Mouse (Mus musculus) embryonic stem cell, embryonic (primary cell): ENCODE data around the gene Rims4.

Experiments
- CTCF ChIA-PET, 4 experiments: fragments of 300-600 bp in 2 of 4; fragments of 350-600 bp in 2 of 4; sonication (Branson Sonifier 250); formaldehyde crosslinking; loops; one replicate each; lab custom pipeline; 2022; ENCODE audit warnings: inconsistent platforms in 2 of 4; lab: Charles Lee
- POLR2A ChIA-PET, 4 experiments: fragments of 300-600 bp in 2 of 4; fragments of 350-600 bp in 2 of 4; sonication (Branson Sonifier 250); formaldehyde crosslinking; loops; one replicate each; lab custom pipeline; 2022; ENCODE audit warnings: antibody characterized with exemption in 4 of 4, inconsistent platforms in 1 of 4; lab: Charles Lee

Rims4 gene

DNA sequence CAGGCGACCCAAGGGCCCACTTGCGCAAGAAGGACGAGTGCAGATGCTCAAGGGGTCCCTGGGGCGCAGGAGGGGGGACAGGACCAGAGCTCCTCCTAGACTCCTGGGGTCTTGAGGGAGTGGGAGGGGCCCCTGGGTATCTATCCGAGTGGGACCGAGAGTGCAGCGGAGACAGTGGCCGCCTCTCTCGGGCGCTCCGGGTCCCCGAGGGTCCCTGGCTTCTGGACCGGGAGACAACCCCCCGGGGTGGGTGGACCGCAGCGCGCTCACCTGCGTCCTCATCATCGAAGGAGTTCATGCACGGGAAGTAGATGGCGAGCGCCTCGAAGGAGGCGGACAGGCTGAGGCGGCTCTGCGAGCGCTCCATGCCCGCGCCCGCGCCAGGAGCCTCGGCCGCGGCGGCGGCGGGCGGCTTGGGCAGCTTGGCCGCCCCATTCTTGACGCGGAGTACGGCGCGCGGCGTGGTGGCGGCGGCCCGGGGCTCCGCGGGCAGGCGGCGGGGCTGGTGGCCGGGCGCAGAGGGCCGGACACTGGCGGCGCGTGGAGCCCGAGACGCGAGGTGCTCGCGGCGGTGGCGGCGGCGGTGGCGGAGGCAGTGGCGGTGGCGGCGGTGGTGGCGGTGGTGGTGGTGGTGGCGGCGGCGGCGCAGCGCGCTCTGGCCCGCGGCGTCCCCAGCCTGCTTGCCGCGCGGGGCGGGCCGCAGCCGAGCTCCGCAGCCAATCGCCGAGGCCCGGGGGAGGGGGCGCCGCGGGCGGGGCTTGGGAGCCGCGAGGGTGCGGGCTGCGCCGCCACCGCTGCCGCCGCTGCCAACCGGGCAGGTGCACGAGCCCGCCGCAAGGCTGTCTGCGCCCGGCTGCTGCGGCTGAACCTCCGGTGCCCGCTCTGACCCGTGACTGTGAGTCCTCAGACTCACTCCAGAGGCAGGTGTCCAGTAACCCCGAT, at the start of gene Rims4:
TSS of gene Rims4 (minus strand) at position 367 of the 942 bp plus-strand sequence.
- POLR2A ChIA-PET: interaction anchor here in 2 of 4 experiments (0.6 kb wide), 2 partner anchors 232 to 317 kb away, joined by 3 read pairs; no protein-coding TSS in a partner anchor
- CTCF ChIA-PET: interaction anchor here in 2 of 4 experiments (0.6 to 1.3 kb wide), 4 partner anchors 60 to 517 kb away, joined by 3 to 6 read pairs (median 3); partner anchors contain the start of gene Kcnk15 (in 1 of the 2)

DNA sequence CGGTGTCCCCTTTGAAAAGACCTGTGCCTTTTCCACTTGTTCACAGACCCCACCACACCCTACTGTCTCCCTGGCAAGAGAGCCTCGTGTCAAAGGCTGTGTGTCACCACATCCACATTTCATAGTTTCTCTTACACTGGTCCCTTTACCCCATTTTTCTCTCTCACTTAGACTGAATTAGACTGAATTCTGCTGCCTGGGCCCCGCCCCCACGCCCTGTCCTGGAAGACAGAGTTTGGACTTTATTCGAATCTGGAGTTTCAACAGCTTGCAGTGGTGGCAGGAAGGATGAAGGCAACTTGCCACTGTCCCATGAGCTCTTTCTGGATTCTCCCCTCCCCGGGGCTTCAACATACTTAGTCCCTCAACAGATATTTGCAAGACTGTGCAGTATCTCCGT, 47.2 kb upstream of the Rims4 start:
- ChIA-PET POLR2A (interaction anchor here in 1 of 4 experiments (0.6 to 1.8 kb wide), 2 partner anchors 18 to 26 kb away, joined by 5 read pairs; no protein-coding TSS in a partner anchor), CTCF (interaction anchor here in 1 of 4 experiments (2.0 kb wide), 1 partner anchor 112 kb away, joined by 6 read pairs; the partner anchor contains the start of gene Kcnk15)

DNA sequence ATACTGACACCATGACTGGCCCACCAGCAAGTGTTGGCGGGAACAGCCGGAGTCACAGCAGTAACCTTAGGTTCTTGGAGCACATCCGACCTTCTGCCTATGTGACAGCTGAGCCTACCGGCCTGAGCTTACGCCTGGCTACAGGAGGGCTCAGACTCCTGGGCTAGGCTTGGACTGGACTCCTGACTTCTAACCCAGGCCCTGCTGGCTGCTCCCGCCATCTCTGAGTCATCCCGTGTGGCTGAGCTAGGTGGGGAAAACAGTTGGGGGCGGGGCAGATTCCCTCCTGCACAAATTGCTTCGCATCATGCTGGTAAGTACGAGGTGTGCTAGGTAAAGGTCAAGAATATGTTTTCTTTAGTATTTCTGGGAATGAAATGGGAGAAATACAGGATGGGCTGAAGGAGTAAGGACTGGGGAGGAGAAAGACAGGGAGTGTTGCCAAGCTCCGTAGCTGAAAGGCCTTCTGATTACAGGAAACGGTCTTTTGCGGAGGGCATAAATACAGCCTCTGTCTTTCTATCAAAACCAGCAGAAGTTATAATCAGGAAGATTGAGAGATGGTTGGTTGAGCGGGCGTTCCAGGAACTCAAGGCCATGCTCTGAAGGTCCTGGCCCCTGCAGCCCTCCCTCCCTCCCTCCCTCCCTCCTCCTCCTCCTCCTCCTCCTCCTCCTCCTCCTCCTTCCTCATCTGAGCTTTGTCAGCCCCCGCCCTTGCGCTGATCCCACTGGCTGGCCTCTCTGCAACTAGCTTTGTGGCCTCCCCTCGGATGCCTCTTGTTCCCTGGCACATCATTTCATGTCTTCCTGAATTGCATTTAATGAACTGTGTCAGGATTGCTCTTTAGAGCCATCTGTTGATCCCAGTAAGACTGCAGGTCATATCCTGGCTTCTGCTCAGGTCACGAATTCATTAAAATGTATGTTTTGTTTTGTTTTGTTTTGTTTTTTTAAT, 46.4 kb upstream of the Rims4 start:
- POLR2A ChIA-PET: interaction anchor here in 2 of 4 experiments (0.5 to 1.8 kb wide), 3 partner anchors 17 to 59 kb away, joined by 5 read pairs; no protein-coding TSS in a partner anchor
- CTCF ChIA-PET: interaction anchor here in 3 of 4 experiments (0.5 to 3.0 kb wide), 8 partner anchors 13 to 745 kb away, joined by 3 to 10 read pairs (median 4); partner anchors contain the start of gene Kcnk15 (in 1 of the 3)

DNA sequence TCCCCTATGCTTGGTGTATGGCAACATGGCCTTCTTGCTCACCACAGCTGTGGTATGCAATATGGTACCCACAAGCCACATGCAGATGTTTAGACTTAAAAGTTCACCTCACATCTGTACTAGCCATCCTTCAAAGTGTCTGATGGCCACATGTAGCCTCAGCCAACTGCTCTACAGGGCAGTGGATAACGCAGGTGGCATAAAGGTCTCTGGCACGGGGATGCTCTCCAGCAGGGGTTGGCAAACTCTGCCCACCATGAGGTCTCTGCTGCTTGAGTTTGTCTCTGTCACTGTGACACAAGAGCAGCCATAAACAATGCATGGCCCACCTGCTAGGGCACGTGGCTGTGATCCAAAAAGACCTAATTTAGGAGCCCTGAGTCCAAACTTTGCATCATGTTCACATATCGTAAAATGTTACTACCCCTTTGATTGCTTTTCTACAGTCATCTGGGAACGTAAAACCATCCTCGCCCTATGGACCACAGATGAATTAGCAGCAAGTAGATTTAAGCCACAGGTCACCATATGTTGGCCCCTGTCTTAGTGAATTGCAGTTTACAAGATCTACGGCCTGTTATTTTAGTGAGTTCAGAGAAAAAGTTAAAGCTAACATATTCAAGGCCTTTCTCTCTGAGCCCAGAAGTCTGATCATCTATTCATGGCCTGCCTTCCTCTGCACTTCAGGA, 35.3 kb upstream of the Rims4 start:
- ChIA-PET CTCF (interaction anchor here (0.6 to 2.4 kb wide), 5 partner anchors 33 to 449 kb away, joined by 3 to 16 read pairs (median 3); partner anchors contain the start of gene Kcnk15 (in 2 of the 4)), POLR2A (no interaction called here)

DNA sequence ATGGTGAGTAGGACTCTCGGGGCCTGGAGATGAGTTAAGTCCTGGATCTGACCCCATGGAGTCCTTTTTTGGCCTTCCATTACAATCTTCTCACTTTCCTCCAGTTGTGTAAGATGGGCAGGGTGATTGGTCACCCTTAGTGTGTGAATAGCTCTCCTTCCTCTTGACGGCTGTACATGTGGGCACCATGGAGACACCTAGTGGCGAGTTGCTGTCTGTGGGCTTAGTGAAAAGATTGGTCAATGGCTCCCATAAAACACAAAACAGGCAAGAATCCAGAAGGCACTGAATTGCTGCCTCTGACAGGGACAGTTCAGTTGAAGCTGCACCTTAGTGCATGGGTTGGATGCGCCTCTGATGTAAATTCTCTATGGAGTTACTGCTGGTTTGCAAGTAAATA, 33.3 kb upstream of the Rims4 start:
- CTCF ChIA-PET: interaction anchor here (0.5 to 2.4 kb wide), 20 partner anchors 9 to 265 kb away, joined by 3 to 16 read pairs (median 4); partner anchors contain the start of gene Kcnk15 (in 3 of the 4)
- POLR2A ChIA-PET: interaction anchor here in 2 of 4 experiments (0.7 kb wide), 2 partner anchors 29 to 99 kb away, joined by 3 read pairs; no protein-coding TSS in a partner anchor

DNA sequence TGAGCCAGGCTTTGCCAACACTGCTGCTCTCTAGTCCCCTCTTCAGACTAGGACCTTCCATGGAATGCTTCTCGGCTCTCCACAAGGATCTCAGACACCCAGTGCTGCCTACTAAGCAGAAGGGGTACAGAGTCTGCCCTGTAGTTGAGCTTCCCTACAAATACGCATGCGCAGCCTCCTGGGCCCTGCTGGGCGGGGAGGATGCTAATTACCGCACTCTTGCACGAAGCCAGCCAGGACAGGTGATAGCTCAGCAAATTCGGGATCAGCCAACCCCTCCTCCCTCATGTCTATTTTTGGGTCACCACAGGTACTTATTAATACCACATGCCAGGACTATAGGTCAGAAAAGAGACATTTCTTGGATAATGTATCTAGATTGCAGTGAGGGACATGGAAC, 29.5 kb upstream of the Rims4 start:
- CTCF ChIA-PET: interaction anchor here in 3 of 4 experiments (0.7 to 1.6 kb wide), 8 partner anchors 9 to 205 kb away, joined by 3 to 8 read pairs (median 3); partner anchors contain the start of gene Kcnk15 (in 1 of the 3)
- POLR2A ChIA-PET: interaction anchor here in 2 of 4 experiments (0.6 to 1.9 kb wide), 2 partner anchors 17 to 55 kb away, joined by 3 to 5 read pairs; no protein-coding TSS in a partner anchor

DNA sequence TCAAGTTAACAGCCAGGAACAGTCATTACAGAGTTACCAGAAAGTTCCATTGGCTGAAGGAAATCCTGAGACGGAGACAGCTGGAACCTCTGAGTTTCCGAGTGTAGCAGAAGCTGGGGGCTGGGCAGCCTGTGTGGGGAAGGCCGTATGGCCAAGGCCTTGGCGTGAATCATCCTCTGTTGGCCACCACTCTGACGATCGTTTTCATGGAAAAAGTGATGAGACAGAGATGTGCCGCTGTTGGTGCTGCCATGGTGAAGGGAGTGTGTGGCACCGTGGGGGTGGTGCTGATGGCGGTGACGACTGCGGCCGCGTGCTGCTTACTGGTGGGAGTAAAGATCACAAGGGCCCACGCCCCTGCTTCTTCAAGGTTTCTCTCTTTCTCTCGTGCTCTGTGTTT, 27.7 kb upstream of the Rims4 start:
- ChIA-PET CTCF (interaction anchor here in 1 of 4 experiments (1.6 kb wide), 1 partner anchor 158 kb away, joined by 3 read pairs; no protein-coding TSS in a partner anchor), POLR2A (no interaction called here)

DNA sequence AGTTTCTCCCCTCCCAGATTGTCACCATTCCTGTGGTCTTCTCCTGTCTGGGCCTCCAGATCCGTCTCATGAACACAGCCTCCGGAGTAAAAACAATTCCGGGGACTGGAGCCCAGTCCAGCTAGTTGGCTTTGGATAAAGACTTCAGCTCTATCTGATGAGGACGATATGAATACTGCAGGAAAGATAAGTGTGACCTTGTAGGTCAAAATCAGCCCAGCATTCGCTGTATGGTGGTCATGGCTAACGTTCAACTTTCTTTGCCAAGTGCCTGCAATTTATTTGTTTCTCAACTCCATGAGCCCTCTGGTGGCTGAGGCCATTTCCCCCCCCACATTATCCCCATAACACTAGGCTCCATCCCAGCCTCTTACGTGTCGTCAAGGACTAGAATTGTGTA, 26.0 kb upstream of the Rims4 start:
- CTCF ChIA-PET: interaction anchor here in 1 of 4 experiments (0.5 to 1.2 kb wide), 2 partner anchors 106 to 385 kb away, joined by 3 read pairs; no protein-coding TSS in a partner anchor
- POLR2A ChIA-PET: no interaction called here

DNA sequence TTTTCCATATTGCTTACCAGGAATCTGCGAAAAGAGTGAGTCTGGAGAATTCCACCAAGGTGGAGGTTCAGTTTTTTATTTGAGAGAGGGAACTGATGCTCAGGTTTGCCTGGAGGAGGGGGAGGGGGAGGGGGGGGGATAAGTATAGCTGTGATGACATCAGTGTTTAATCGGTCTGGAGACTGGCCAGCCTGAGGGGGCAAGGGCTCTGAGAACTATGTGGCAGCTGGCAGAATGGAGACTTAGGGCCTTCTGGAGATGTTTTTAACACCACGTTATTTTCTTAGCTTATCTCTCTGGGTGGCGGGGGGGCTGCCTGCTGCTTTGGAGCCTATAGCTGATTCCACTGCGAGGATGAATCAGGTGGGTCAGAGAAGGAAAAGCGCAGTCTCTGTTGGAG, 24.6 kb upstream of the Rims4 start:
- ChIA-PET CTCF (interaction anchor here in 2 of 4 experiments (0.6 to 1.4 kb wide), 5 partner anchors 8 to 446 kb away, joined by 3 to 5 read pairs (median 3); partner anchors contain the start of gene Slpi (in 1 of the 2)), POLR2A (interaction anchor here in 1 of 4 experiments (1.0 kb wide), 1 partner anchor 9 kb away, joined by 3 read pairs; no protein-coding TSS in a partner anchor)

DNA sequence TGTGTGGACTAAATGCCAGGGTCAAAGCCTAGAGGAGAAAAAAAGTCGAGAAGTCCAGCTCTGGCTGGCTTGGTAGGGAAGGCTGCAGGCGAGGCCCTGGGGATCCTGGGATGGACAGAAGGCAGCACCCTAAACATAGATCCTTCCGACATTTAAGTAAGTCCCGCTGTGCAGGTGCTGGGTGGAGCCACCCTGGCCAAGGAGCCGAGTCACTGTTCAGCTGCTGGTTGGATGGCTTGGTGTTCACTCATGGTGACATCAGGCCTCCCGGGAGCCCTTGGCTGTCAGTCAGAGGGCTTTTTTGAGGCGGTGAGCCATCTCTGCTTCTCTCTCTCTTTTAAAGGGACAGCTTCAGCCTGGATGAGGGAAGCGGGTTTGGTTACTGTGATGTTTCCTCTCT, 21.0 kb upstream of the Rims4 start:
- POLR2A ChIA-PET: interaction anchor here in 1 of 4 experiments (0.6 kb wide), 1 partner anchor 26 kb away, joined by 5 read pairs; no protein-coding TSS in a partner anchor
- CTCF ChIA-PET: interaction anchor here in 1 of 4 experiments (0.6 to 1.3 kb wide), 3 partner anchors 8 to 405 kb away, joined by 3 to 4 read pairs (median 4); no protein-coding TSS in a partner anchor

DNA sequence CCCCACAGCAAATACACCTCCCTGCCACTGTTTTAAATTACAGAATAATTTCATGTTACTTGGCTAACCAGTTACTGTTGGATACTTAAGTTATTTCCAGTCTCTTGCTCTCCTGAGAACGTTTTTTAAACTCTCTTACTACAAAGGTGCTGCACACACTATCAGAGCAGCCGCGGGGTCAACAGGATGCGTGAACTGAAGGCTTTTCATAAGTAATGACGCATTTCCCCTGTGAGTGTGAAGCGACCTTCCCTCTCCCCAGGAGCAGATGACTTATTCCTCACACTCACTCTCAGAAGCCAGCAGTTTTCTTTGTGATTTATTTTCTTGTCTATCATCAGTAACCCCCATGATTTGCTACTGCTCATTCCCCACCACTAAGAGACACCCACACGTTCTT, 13.7 kb upstream of the Rims4 start:
- POLR2A ChIA-PET: no interaction called here
- CTCF ChIA-PET: no interaction called here

DNA sequence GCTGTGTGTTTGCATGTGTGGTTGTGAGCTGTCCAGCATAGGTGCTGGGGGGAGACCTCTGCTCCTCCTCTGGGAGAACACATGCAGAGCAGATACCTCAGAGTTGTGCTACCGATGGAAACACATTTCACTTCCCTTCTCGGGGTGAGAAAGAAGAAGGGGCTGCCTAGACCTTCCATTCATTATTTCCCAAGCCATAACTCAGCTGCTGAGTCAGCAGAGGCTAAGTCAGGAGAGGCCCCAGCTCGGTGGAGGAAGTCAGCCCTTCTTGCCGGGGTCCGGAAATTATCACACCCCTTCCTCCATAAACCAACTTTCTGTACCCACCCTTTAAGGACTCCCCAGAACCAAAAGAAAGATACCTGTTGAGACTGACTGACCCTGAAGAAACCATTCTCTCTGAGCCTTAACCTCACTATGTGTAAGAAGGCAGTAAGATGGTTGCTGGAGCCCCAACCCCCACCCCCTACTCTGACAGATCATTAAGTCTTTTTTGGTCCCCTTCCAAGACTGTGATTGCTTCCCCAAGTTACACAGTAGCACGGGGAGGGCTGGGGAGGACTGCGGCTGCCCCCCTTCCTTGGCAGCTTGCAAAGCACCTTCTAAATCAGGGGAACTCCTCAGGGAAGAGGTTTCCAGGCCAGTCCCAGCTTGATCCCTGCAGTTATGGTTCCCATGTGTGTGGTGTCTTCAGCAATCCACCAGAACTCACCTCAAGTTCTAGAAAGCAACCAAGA, 10.1 kb upstream of the Rims4 start:
- ChIA-PET POLR2A (no interaction called here), CTCF (no interaction called here)

DNA sequence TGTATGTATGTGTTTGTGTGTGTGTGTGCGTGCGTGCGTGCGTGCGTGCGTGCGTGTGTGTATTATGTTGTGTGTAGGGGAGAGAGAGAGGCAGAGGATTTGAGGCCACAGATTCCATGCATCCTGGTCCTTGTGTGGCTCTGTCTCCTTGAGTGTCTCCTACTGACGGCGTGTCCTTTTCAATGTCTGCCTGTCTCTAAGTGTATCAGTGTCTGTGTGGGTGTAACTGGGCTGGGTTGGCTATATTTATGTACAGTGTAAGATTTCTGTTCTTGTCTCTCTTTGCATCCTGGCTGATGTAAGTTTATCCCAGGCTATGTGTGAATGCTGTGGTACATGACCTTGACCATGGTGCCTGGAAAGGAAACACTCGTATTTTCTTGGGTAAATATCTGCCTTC, 6.6 kb upstream of the Rims4 start:
- CTCF ChIA-PET: no interaction called here
- POLR2A ChIA-PET: no interaction called here

DNA sequence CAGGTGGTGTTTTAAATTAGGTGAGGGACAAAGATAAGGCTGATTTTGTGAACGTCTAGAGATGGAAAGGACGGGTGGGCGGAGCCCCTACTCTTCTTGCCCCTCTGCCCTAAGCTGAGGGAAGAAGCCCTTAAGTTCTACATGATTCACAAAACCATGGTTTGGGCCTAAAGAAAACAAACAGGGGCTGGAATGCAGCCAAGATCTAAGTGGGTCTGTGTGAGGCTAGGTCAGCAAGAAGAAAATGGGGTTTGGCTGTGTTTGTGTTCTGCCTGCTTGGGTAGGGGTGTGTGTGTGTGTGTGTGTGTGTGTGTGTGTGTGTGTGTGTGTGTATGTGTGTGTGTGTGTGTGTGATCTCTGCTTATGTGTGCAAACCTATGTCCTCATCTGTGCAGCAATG, 6.0 kb upstream of the Rims4 start:
- ChIA-PET POLR2A (interaction anchor here in 1 of 4 experiments (1.0 kb wide), 1 partner anchor 10 kb away, joined by 3 read pairs; no protein-coding TSS in a partner anchor), CTCF (interaction anchor here in 1 of 4 experiments (2.2 kb wide), 1 partner anchor 136 kb away, joined by 9 read pairs; no protein-coding TSS in a partner anchor)

DNA sequence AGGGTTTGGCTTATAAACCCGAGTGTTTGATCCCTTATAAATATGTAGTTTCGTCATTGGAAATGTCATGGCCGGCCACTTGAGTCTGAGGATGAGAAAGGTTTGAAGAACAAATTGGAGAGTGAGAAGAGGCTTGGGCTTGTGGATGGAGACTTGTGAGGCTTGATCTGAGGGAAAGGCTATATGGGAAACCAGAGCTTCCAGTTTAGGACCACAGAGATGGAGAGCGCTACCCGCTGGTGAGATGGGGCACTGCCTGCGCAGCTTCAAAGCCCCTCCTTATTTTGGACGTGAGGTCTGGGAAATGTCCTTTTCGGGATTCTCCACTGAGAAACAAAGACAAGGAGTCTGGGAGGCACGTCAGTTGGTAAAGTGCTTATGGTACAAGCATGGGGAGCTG, 4.6 kb upstream of the Rims4 start:
- ChIA-PET POLR2A (interaction anchor here in 3 of 4 experiments (0.6 to 1.5 kb wide), 5 partner anchors 10 to 746 kb away, joined by 3 read pairs; no protein-coding TSS in a partner anchor), CTCF (interaction anchor here (0.5 to 2.3 kb wide), 24 partner anchors 10 to 480 kb away, joined by 3 to 18 read pairs (median 3); partner anchors contain the start of genes Kcnk15 (in 1 of the 4) and Rbpjl (in 1 of the 4))

DNA sequence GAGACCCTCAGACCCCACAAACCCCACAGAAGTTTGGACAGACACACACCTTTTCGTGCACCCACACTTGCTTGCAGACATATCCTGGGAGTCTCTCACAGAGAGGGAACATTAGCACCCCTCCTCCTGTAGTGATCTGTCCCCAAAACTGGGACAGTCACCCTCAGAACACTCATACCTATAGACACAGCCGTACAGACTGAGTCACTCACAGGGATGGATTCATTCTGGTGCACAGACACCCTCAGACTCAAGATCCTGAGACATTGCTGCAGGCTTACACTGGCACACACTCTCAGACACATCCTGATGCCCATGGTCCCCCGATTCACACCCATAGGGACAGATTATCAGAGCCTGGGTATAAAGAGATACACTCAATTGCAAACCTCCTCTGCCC, 1.1 kb upstream of the Rims4 start:
- ChIA-PET CTCF (no interaction called here), POLR2A (no interaction called here)
